8 mouse cellular contexts compared by ENCODE assay signal in the genomic region with DNA sequence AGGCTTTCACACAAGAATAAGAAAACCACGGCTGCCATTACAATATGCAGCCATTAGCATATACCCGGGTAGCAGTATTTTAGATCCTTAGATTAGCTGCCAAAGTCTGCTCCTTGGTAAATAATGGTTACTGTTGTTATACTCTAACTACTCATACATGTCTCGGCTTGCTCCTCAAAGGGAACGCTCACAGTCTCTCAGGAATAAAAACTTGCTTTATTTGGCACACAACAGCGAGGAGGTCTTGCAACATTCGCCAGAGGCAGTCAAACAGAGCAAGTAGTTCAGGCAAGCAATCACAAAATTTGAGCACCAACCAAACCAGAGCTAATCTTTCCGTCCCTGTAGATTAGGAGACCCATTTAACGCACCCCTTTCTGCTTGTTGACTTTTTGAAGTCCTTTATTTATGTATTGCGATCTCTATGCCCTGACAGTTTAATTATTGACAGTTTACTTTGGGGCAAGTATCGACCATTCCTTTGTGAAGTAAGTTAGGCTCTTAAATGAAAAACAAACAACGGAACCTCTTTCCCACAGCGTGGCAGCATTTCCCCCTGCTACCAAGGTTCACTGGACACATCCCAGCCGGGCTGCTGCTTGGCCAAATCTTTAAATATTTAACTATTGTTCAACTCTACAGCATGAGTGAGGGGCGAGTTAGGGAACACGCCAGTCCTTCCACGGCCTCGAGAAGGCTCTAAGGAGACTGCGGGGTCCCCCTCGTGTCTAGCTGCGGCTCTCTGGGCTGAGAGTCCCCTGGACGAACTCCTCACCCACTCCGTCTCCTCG. TPM values are rescaled to one million over a fixed set of nuclear protein-coding genes. Genes with fewer than 3 reads are reported as not detected.
DNase-seq lines count a peak whose midpoint lies in the region; ATAC-seq and TF ChIP-seq lines count a peak whose summit lies in the region.

No protein-coding gene starts in this region.

- DNase-seq in ZHBTc4 (ENCODE audit: low read depth, low spot score), result peak; percentile 29
- DNase-seq in hindbrain, embryonic 10.5 days (ENCODE audit: low spot score), result peak; percentile 23
- DNase-seq in layer of hippocampus, postnatal 10 days (ENCODE audit: low spot score in 2 of 2), result peak; percentile 15 to 29

- H3K36me3 ChIP-seq in erythroblast, embryonic 14.5 days (ENCODE audit: control insufficient read depth), result peaks cover 20% of the 10 kb centered on the region
- H3K36me3 ChIP-seq in hindbrain, embryonic 10.5 days, result peaks cover 22% of the 10 kb centered on the region

- peaks cover 35% of the 10 kb centered on the region for H3K4me1 ChIP-seq in erythroblast, embryonic 14.5 days (ENCODE audit: control insufficient read depth)
- peaks cover 22% of the 10 kb centered on the region for H3K4me1 ChIP-seq in embryonic fibroblast, embryonic 13.5 days (ENCODE audit: control insufficient read depth, insufficient read depth, low read length)
- peaks cover 53% of the 10 kb centered on the region for H3K4me1 ChIP-seq in hindbrain, embryonic 10.5 days (replicated peaks)

- peak overlapping the region; percentile 93 for H3K27ac ChIP-seq in embryonic fibroblast, embryonic 13.5 days (ENCODE audit: insufficient read depth, low read length)
- H3K27ac ChIP-seq in hindbrain, embryonic 10.5 days, result peak overlapping the region; percentile 98

- 8% methylated on average over 23 of the region's 23 CpGs for WGBS in hindbrain, embryonic 10.5 days

- no peaks in the 10 kb centered on the region for H3K27me3 ChIP-seq in erythroblast, embryonic 14.5 days (ENCODE audit: control insufficient read depth)
- H3K27me3 ChIP-seq in hindbrain, embryonic 10.5 days (ENCODE audit: insufficient read depth, poor library complexity, severe bottlenecking), result no peaks in the 10 kb centered on the region

- H3K9me3 ChIP-seq in erythroblast, embryonic 14.5 days (ENCODE audit: control insufficient read depth, low read length), result no peaks in the 10 kb centered on the region
- H3K9me3 ChIP-seq in hindbrain, embryonic 10.5 days, result no peaks in the 10 kb centered on the region

- no peak for TF ChIP-seq CTCF in embryonic fibroblast, embryonic 13.5 days (IDR thresholded peaks at IDR 0.05; ENCODE audit: borderline replicate concordance, insufficient read depth, low read length)

- ATAC-seq in erythroblast, adult 5-6 weeks (replicated peaks; ENCODE audit: low FRiP score, poor library complexity, severe bottlenecking), result no peak
- 0 out of 2 replicates have a peak, but pooled peaks have one; percentile 7 for ATAC-seq in megakaryocyte progenitor cell, adult 5-6 weeks (replicated peaks; ENCODE audit: poor library complexity)
- ATAC-seq in megakaryocyte-erythroid progenitor cell, adult 5-6 weeks (replicated peaks; ENCODE audit: low FRiP score, low TSS enrichment, poor library complexity, severe bottlenecking), result no peak; the same call in 1 of the 2 replicates

- peak overlapping the region; percentile 84 for H3K4me3 ChIP-seq in erythroblast, embryonic 14.5 days (replicated peaks)
- peak overlapping the region; percentile 92 for H3K4me3 ChIP-seq in embryonic fibroblast, embryonic 13.5 days (ENCODE audit: insufficient read depth, low read length)
- peak overlapping the region; percentile 95 for H3K4me3 ChIP-seq in hindbrain, embryonic 10.5 days

- peak; percentile 68 for TF ChIP-seq POLR2A in embryonic fibroblast, embryonic 13.5 days (IDR thresholded peaks at IDR 0.05; ENCODE audit: low read depth, low read length)

RNA-seq across cellular contexts. Expression of gene Smim15, which starts 0.6 kb away (rescaled TPM):
- polyA plus RNA-seq in erythroblast, embryonic 14.5 days (2012), result 0.10 and 0.30 TPM in 2 replicates
- total RNA-seq in erythroblast, adult 5-6 weeks (2015; ENCODE audit: low replicate concordance), result 12.7 and 19.0 TPM in 2 replicates
- 25.9 and 41.3 TPM in 2 replicates for total RNA-seq in erythroblast, adult 5-6 weeks (2017; ENCODE audit: low replicate concordance)
- 109 and 139 TPM in 2 replicates for polyA plus RNA-seq in embryonic fibroblast, embryonic 13.5 days (2011; ENCODE audit: insufficient read length, low read depth, missing spikeins)
- polyA plus RNA-seq in hindbrain, embryonic 10.5 days (2016; fragmentation: Nextera tagmentation; extraction: Ambion mirVana), result 53.6 and 60.0 TPM in 2 replicates
- 10 to 100 TPM; 41.5 to 50.8 TPM for total RNA-seq in layer of hippocampus, postnatal 10 days (2021)
- total RNA-seq in megakaryocyte progenitor cell, adult 5-6 weeks (2015), result 47.2 and 51.9 TPM in 2 replicates
- total RNA-seq in megakaryocyte progenitor cell, adult 5-6 weeks (2017), result 104 and 129 TPM in 2 replicates
- 31.2 and 45.2 TPM in 2 replicates for total RNA-seq in megakaryocyte-erythroid progenitor cell, adult 5-6 weeks (2014; fragmentation: Nextera tagmentation)
- total RNA-seq in megakaryocyte-erythroid progenitor cell, adult 5-6 weeks (2017), result 169 and 184 TPM in 2 replicates
